Mouse (Mus musculus) hindbrain, embryonic 15.5 days (tissue): ENCODE data around the gene Tango6. TPM values are rescaled to one million over a fixed set of nuclear protein-coding genes. Genes with fewer than 3 reads are reported as not detected.

Source experiments
- ATAC-seq: fragments of 200-750 bp; cut with Nextera tagmentation; 2 replicates; pipeline ENCODE4 v1.8.0; 2017; ENCODE audit warnings: low read depth, moderate number of reproducible peaks, moderate TSS enrichment; ENCODE audit not compliant: low FRiP score
- H3K27ac ChIP-seq: fragments of 300-500 bp; sonication (generic); replicated peaks from 2 replicates; pipeline ENCODE4 v1.5.1; 2015; ENCODE audit warnings: mild to moderate bottlenecking, inconsistent platforms
- H3K27me3 ChIP-seq: fragments of 300-500 bp; sonication (generic); 2 replicates; pipeline ENCODE4 v1.6.1; 2015; ENCODE audit warnings: control low read depth, inconsistent platforms
- H3K36me3 ChIP-seq: fragments of 300-500 bp; sonication (generic); 2 replicates; pipeline ENCODE4 v1.6.1; 2015; ENCODE audit warnings: control low read depth, inconsistent platforms
- H3K4me1 ChIP-seq: fragments of 300-500 bp; sonication (generic); replicated peaks from 2 replicates; pipeline ENCODE4 v1.6.1; 2015; ENCODE audit warnings: control low read depth, inconsistent platforms
- H3K4me2 ChIP-seq: fragments of 300-500 bp; sonication (generic); 2 replicates; pipeline ENCODE4 v1.6.1; 2015; ENCODE audit warnings: moderate library complexity, mild to moderate bottlenecking, inconsistent platforms
- H3K4me3 ChIP-seq: fragments of 300-500 bp; sonication (generic); 2 replicates; pipeline ENCODE4 v1.5.1; 2015; ENCODE audit warnings: mild to moderate bottlenecking, inconsistent platforms
- H3K9ac ChIP-seq: fragments of 300-500 bp; sonication (generic); 2 replicates; pipeline ENCODE4 v1.6.1; 2015; ENCODE audit warnings: inconsistent platforms
- H3K9me3 ChIP-seq: fragments of 300-500 bp; sonication (generic); 2 replicates; pipeline ENCODE4 v1.6.1; 2016; ENCODE audit warnings: control low read depth, inconsistent platforms
- WGBS: fragments of 180-500 bp; shearing (Covaris S2); methylation state at CpG from one replicate; pipeline ENCODE4 v1.1.7; 2015; 5-methylcytosine and 5-hydroxymethylcytosine counted together
- polyA plus RNA-seq: library from polyadenylated mRNA; unstranded; fragments of >200 nt; fragmentation: Nextera tagmentation; extraction: Ambion mirVana; gene quantifications from 2 replicates; pipeline ENCODE4 v1.2.1, GENCODE M21; 2015

Gene Tango6
- polyA plus RNA-seq, 1 experiment from 2014 or later: 6.5 TPM

- 96% methylated on average over 3 of the region's 3 CpGs for WGBS
- no peaks in the 10 kb centered on the region for H3K4me1 ChIP-seq
Measured at GRCm38 (mm10) chr8:106805859-106806258, 123.0 kb downstream of the Tango6 start.

GRCm38 (mm10) chr8:106807461-106807860 lies 124.6 kb downstream of the Tango6 start:
- Histone ChIP-seq H3K9me3 (no peaks in the 10 kb centered on the region), H3K4me2 (no peak overlapping the region), H3K9ac (no peak overlapping the region), H3K4me1 (no peaks in the 10 kb centered on the region), H3K36me3 (no peaks in the 10 kb centered on the region), H3K27ac (no peak overlapping the region), H3K4me3 (no peak overlapping the region), H3K27me3 (no peaks in the 10 kb centered on the region)
- WGBS: 90% methylated on average over 4 of the region's 4 CpGs
- ATAC-seq: no peak

More at GRCm38 (mm10) chr8:106805859-106806258, 123.0 kb downstream of the Tango6 start:
- Histone ChIP-seq H3K4me3 (no peak overlapping the region), H3K9me3 (no peaks in the 10 kb centered on the region), H3K9ac (no peak overlapping the region), H3K27me3 (no peaks in the 10 kb centered on the region), H3K27ac (no peak overlapping the region), H3K36me3 (no peaks in the 10 kb centered on the region), H3K4me2 (no peak overlapping the region)
- no peak for ATAC-seq

- H3K9ac ChIP-seq: no peak overlapping the region
- no peaks in the 10 kb centered on the region for H3K27me3 ChIP-seq
Measured at GRCm38 (mm10) chr8:106809726-106810125, 126.9 kb downstream of the Tango6 start.

GRCm38 (mm10) chr8:106810406-106810805 lies 127.5 kb downstream of the Tango6 start:
- H3K36me3 ChIP-seq: no peaks in the 10 kb centered on the region
- no peaks in the 10 kb centered on the region for H3K27me3 ChIP-seq
- 85% methylated on average over 7 of the region's 7 CpGs for WGBS
- no peaks in the 10 kb centered on the region for H3K4me1 ChIP-seq
- H3K4me2 ChIP-seq: no peak overlapping the region
- no peak overlapping the region for H3K9ac ChIP-seq
- no peak for ATAC-seq
- H3K27ac ChIP-seq: no peak overlapping the region
- no peaks in the 10 kb centered on the region for H3K9me3 ChIP-seq
- H3K4me3 ChIP-seq: no peak overlapping the region

More at GRCm38 (mm10) chr8:106809726-106810125, 126.9 kb downstream of the Tango6 start:
- no peak overlapping the region for H3K4me2 ChIP-seq
- H3K4me1 ChIP-seq: no peaks in the 10 kb centered on the region
- H3K36me3 ChIP-seq: no peaks in the 10 kb centered on the region
- no peak overlapping the region for H3K4me3 ChIP-seq
- no peak overlapping the region for H3K27ac ChIP-seq
- no peak for ATAC-seq
- WGBS: 26% methylated on average over 9 of the region's 9 CpGs
- no peaks in the 10 kb centered on the region for H3K9me3 ChIP-seq

- no peak overlapping the region for H3K27ac ChIP-seq
- H3K9ac ChIP-seq: no peak overlapping the region
- no peaks in the 10 kb centered on the region for H3K36me3 ChIP-seq
- H3K4me1 ChIP-seq: peaks cover 10% of the 10 kb centered on the region; the same call in 1 of the 2 replicates
- H3K4me3 ChIP-seq: no peak overlapping the region
- no peaks in the 10 kb centered on the region for H3K9me3 ChIP-seq
- H3K4me2 ChIP-seq: no peak overlapping the region
- H3K27me3 ChIP-seq: no peaks in the 10 kb centered on the region
- no peak for ATAC-seq
- WGBS: 94% methylated on average over 4 of the region's 4 CpGs
Measured at GRCm38 (mm10) chr8:106812560-106812959, 129.7 kb downstream of the Tango6 start.

GRCm38 (mm10) chr8:106816431-106817170 lies 133.7 kb downstream of the Tango6 start:
- no peak overlapping the region; the same call in 1 of the 2 replicates for H3K27ac ChIP-seq
- 59% methylated on average over 9 of the region's 9 CpGs for WGBS

GRCm38 (mm10) chr8:106817171-106817545 lies 134.3 kb downstream of the Tango6 start:
- no peak overlapping the region for H3K4me2 ChIP-seq
- H3K4me3 ChIP-seq: no peak overlapping the region
- peaks cover 10% of the 10 kb centered on the region; the same call in 1 of the 2 replicates for H3K4me1 ChIP-seq
- ATAC-seq: no peak; the same call in 1 of the 2 replicates
- H3K36me3 ChIP-seq: no peaks in the 10 kb centered on the region
- H3K27ac ChIP-seq: no peak overlapping the region
- H3K9me3 ChIP-seq: no peaks in the 10 kb centered on the region
- no peak overlapping the region for H3K9ac ChIP-seq
- WGBS: 75% methylated on average over 4 of the region's 4 CpGs
- H3K27me3 ChIP-seq: no peaks in the 10 kb centered on the region

More at GRCm38 (mm10) chr8:106816431-106817170, 133.7 kb downstream of the Tango6 start:
- no peak overlapping the region for H3K9ac ChIP-seq
- H3K4me1 ChIP-seq: peaks cover 10% of the 10 kb centered on the region; the same call in 1 of the 2 replicates
- H3K4me2 ChIP-seq: no peak overlapping the region
- no peak overlapping the region for H3K4me3 ChIP-seq
- H3K27me3 ChIP-seq: no peaks in the 10 kb centered on the region
- no peaks in the 10 kb centered on the region for H3K36me3 ChIP-seq
- no peaks in the 10 kb centered on the region for H3K9me3 ChIP-seq
- no peak for ATAC-seq

GRCm38 (mm10) chr8:106818626-106819515 lies 136.0 kb downstream of the Tango6 start:
- no peak for ATAC-seq
- Histone ChIP-seq H3K27ac (0 out of 2 replicates have a peak overlapping the region, but pooled peaks have one; percentile 17), H3K27me3 (no peaks in the 10 kb centered on the region), H3K36me3 (no peaks in the 10 kb centered on the region), H3K9me3 (no peaks in the 10 kb centered on the region), H3K4me1 (peaks cover 10% of the 10 kb centered on the region; the same call in 1 of the 2 replicates), H3K4me3 (no peak overlapping the region), H3K9ac (no peak overlapping the region), H3K4me2 (no peak overlapping the region)
- 71% methylated on average over 17 of the region's 17 CpGs for WGBS

- ATAC-seq: no peak
- no peaks in the 10 kb centered on the region for H3K27me3 ChIP-seq
- no peak overlapping the region for H3K27ac ChIP-seq
- WGBS: 85% methylated on average over 3 of the region's 3 CpGs
- H3K9ac ChIP-seq: no peak overlapping the region
- no peak overlapping the region for H3K4me3 ChIP-seq
- peaks cover 10% of the 10 kb centered on the region; the same call in 1 of the 2 replicates for H3K4me1 ChIP-seq
- no peak overlapping the region for H3K4me2 ChIP-seq
- no peaks in the 10 kb centered on the region for H3K9me3 ChIP-seq
- no peaks in the 10 kb centered on the region for H3K36me3 ChIP-seq
Measured at GRCm38 (mm10) chr8:106819581-106819980, 136.7 kb downstream of the Tango6 start.

- H3K4me2 ChIP-seq: no peak overlapping the region
- no peaks in the 10 kb centered on the region for H3K9me3 ChIP-seq
- H3K27me3 ChIP-seq: no peaks in the 10 kb centered on the region
- H3K27ac ChIP-seq: no peak overlapping the region
- H3K9ac ChIP-seq: no peak overlapping the region
- ATAC-seq: no peak
- H3K4me3 ChIP-seq: no peak overlapping the region
- 86% methylated on average over 14 of the region's 14 CpGs for WGBS
- no peaks in the 10 kb centered on the region for H3K36me3 ChIP-seq
- H3K4me1 ChIP-seq: peaks cover 9% of the 10 kb centered on the region; the same call in 1 of the 2 replicates
Measured at GRCm38 (mm10) chr8:106820553-106821515, 138.0 kb downstream of the Tango6 start.

- Histone ChIP-seq H3K9ac (no peak overlapping the region), H3K4me2 (no peak overlapping the region), H3K4me1 (no peaks in the 10 kb centered on the region), H3K36me3 (no peaks in the 10 kb centered on the region), H3K27ac (no peak overlapping the region), H3K27me3 (no peaks in the 10 kb centered on the region), H3K4me3 (no peak overlapping the region), H3K9me3 (no peaks in the 10 kb centered on the region)
- 91% methylated on average over 6 of the region's 6 CpGs for WGBS
- no peak for ATAC-seq
Measured at GRCm38 (mm10) chr8:106828921-106829320, 146.1 kb downstream of the Tango6 start.
